Mouse (Mus musculus) ovary, postnatal 36 days (tissue): ENCODE data around the gene Hist1h2ak.
"Not testable (repeated sequence)": the region's sequence is repeated elsewhere in the genome, so short reads cannot be mapped to it uniquely, and the experiment has no call there.

Experiments
- DNase-seq: peaks from one replicate; pipeline ENCODE4 v3.0.0; 2022; ENCODE audit warnings: low spot score, mixed read lengths

Gene Hist1h2ak

DNA sequence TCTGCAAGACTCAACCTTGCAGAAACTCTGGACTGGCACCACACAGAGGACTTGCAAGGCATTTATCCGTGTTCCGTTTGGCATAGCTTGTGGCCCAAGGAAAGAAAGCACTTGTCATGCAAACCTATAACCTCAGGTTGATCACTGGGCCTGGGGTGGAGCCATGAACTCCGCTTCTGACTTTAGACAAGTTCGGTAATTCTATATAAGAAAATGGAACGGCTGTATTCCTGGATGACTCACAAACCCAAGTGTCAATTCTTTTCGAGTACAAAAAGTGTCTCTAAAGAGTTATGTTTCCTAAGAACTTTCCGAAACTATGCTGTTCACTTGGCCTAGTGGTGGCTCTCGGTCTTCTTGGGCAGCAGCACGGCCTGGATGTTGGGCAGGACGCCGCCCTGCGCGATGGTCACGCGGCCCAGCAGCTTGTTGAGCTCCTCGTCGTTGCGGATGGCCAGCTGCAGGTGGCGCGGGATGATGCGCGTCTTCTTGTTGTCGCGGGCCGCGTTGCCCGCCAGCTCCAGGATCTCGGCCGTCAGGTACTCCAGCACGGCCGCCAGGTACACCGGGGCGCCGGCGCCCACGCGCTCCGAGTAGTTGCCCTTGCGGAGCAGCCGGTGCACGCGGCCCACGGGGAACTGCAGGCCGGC, 32.4 kb downstream of the Hist1h2ak start:
- DNase-seq = not testable (repeated sequence)

DNA sequence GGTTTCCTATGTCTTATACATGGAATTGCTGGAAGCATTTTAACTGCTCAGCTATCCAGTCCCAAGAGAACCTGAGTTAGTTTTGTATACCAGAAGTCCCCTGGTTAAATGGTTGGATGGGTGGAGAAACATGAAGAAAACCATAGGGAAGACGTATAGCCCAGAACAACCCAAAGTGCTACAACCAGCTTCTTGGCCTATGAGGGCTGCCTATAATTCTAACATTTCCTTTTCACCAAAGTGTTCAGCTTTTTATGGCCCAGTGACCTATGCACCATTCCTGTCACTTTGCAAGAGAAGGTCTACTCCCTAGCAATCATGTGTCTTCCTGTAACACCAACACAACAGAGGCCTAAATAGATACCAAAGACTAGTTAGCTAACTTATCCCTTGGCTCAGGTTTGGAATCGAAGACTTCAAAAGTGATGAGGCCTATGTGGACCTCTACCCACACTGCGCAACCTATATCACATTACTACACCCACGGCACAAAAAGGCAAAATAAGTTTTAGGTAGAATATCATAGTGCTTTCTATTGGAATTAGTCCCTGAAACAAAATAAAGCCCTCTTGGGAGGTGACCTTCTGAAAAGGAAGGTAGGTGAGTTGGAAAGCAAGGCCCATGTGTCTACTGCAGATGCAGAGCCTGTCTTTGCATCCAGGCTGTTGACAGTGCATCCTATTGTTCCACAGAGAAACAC, 35.1 kb downstream of the Hist1h2ak start:
- no peak for DNase-seq

DNA sequence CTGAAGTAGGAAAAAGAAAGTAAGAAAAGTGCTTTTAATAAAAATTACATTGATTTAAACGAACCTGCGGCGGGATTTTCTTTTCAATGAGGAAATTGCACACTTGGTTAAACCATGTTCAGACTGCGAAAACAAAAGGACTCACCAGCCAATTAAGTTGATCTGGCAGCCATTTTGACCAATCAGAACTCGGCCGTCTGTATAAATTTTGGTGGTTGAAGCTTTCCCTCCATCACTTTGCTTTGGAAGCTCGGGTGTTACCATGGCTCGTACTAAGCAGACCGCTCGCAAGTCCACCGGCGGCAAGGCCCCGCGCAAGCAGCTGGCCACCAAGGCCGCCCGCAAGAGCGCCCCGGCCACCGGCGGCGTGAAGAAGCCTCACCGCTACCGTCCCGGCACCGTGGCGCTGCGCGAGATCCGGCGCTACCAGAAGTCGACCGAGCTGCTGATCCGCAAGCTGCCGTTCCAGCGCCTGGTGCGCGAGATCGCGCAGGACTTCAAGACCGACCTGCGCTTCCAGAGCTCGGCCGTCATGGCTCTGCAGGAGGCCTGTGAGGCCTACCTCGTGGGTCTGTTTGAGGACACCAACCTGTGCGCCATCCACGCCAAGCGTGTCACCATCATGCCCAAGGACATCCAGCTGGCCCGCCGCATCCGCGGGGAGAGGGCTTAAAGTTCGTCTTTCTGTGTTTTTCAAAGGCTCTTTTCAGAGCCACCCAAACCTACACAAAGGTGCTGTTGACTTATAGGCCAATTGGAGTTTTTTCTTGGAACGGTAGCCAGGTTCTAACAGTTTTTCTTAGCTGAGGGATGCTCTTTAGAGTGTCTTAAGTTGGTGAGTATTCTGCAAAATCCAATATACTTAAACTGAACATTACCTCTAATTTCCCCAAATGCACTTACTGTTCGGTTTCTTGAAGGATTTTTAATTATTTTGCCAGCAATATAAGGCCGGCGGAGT, 36.0 kb downstream of the Hist1h2ak start, which contains the start of gene Hist1h3h:
TSS of gene Hist1h3h (plus strand) at position 263 of the 961 bp plus-strand sequence.
- peak; percentile 77 for DNase-seq

DNA sequence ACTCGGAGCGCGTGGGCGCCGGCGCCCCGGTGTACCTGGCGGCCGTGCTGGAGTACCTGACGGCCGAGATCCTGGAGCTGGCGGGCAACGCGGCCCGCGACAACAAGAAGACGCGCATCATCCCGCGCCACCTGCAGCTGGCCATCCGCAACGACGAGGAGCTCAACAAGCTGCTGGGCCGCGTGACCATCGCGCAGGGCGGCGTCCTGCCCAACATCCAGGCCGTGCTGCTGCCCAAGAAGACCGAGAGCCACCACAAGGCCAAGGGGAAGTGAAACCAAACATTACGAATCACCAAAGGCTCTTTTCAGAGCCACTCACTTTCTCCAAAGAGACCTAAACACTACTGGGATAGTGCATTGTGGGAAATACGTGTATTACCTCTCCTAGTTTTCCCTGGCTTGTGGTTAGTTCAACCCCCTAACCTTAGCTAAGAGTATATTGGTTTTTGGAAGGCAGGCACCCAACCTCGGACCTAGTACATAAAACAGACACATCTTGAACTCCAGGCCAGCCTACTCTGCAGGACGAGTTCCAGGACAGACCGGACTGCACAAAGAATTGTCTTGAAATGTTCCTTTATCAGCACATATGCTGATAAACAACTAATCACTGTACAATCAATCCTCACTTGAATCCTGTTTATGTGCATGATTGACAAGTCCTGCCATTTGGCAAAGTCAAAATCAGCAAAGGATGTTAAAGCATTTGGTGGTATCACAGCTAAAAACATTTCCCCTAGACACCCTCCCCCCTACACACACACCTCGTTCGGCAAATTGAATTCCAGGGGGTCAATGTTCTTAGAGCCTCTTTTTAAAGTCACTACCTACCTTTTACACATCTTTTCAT, 36.9 kb downstream of the Hist1h2ak start:
- DNase-seq = not testable (repeated sequence)

DNA sequence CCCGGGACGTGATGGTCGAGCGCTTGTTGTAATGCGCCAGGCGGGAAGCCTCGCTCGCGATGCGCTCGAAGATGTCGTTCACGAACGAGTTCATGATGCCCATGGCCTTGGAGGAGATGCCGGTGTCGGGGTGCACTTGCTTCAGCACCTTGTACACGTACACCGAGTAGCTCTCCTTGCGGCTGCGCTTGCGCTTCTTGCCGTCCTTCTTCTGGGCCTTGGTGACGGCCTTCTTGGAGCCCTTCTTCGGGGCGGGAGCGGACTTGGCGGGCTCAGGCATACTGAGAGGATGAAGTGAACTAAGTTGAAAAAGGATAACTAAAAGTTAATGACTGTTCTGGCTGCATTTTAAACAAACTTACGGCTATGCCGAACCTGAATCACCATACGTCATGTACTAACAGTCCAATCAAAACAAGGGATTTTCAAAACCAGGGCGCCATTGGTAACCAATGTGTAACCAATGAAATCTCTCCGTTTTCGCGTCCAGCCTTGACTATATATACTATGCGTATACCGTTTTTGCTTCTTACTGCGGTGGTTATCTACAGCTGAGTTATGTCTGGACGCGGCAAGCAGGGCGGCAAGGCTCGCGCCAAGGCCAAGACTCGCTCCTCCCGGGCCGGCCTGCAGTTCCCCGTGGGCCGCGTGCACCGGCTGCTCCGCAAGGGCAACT, 37.6 kb downstream of the Hist1h2ak start, which contains the start of the genes Hist1h2bl and Hist1h2ai:
TSS of gene Hist1h2bl (minus strand) at position 280 of the 676 bp plus-strand sequence.
TSS of gene Hist1h2ai (plus strand) at position 559 of the 676 bp plus-strand sequence.
- DNase-seq = peak; percentile 69

DNA sequence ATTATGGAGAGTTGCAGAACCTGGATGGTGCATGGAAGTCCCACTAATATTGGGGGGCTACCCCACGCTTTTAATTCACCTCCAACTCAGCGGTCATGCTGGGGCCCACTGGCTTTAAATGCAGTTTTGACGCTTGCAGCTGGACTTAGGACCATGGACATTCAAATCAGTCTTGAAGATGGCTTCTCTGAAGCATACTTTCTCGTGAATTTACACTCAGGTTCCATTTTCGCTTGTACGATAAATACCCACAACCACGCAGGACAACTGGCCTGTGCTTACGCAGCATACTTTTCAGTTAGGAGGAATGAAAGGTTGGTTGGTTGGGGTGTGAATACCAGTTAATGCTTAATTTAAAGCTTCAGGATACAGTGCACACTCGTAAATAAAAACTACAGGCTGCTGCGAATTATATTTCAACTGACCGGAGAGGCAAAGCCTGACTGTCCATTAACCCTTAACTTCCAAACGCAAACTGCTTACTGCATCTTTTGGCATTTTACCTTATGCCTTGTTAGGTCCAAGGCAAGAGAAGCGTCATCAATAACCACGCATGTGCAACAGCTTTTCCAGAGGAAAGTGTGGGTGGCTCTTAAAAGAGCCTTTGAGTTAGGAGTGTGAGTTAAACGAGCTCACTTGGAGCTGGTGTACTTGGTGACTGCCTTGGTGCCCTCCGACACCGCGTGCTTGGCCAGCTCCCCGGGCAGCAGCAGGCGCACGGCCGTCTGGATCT, 38.3 kb downstream of the Hist1h2ak start:
- DNase-seq = no peak

DNA sequence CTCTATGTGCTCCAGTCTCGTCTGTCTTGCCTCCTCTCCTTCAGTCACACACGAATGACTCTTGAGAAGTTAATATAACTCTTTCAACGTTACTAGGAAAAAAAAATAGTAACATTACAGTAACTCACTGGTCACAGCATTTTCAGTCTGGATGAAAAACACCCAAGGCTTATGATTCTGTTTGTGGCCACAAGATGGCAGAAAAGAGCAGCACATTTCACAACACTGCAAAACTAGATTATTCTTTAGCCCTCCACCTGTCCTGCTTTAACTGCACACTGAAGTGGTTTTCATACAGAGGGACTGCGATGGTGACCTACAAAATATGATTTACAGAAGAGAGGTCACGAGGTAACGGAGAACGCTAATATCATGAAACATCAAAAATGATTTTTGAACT, 38.9 kb downstream of the Hist1h2ak start:
- DNase-seq = peak; percentile 30

DNA sequence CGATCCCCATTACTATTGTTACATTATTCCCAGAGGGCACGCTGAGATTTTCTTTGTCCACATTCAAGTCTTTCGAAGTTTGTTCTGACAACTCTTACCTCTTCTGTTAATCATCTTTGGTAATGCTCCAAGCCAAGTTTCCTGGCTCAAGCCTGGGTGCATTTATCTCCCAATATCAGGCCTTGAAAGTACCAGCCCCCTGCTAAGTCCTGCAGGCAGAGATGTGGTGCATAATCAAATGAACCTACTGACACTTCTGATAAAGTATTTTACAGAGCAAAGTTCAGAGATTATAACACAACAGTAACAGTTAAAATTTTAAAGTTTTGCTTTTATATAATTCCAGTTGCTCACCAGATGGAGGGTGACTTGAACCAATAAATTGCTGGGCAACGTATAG, 41.9 kb downstream of the Hist1h2ak start:
- DNase-seq = no peak

DNA sequence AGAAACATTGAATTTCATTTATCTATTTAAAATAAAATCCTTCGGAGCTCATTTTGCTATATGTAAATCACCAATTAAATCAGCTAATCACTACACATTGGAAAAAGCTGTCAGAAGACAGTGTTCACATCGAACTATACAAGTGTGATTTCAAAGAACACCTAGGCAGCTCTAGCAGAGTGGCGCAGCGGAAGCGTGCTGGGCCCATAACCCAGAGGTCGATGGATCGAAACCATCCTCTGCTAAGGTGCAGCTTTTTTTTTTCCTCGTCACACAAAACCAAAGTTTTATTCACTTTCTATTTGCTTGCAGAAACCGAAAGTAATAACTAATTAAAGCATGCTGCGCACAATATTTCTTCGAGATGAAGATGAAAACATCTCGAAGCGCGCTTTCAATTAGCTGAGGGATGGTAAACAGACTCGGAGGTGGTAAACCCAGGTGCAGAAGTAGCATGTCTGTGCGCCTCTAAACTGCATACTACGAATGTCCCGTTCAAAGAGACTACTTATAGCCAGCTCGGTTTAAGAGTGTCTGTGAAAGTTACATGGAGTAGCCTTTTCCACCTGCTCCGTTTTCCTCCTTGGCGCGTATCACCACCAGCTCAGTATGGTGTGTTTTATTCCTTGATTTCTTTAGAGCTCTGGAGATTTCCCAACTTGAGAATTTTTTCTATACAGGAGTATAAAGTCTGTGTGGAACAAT, 42.7 kb downstream of the Hist1h2ak start:
- peak; percentile 67 for DNase-seq

DNA sequence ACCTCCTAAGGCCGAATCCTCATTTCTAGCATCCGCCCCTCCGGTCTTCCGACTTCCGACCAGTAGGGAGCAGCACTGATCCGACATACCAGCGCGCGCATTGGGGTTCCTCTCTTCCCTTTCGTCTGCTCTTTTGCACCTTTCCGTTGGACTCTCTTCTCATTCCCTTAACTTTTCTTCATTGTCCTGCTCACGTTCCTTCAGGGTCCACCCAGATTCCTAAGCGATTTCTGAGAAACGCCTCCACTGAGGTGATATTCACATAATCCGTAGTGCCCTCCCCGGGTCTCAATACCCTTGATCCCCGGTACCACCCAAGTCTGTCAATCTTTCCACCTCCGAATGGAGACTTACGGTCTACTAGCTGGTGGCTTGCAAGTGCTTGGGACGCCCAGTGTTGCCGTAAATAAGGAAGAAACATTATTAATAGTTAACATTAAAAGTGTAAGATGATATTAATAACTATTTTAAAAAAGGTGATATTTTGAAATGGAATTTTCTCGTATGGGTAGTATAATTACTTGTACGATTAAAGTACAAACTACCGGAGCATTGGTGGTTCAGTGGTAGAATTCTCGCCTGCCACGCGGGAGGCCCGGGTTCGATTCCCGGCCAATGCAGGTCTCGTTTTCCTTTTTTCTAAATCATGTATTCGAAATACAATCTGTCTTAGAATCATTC, 43.5 kb downstream of the Hist1h2ak start:
- DNase-seq = peak; percentile 82

DNA sequence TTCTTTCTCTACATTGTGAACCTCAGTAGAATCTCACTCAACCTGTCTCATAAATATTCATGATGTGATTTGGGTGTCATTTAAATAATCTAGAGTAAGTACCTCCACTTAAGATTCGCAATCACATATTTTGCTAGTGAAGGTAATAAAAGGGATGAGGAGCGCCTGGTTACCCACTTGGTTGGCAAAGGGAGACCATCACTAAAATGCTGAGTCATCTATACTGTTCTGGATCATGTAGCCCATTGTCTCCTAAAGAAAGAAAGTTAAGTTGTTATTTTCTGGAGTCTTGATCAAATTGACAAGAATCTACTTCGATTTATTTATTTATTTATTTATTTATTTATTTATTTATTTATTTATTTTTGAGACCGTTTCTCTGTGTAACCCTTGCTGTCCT, 47.0 kb downstream of the Hist1h2ak start:
- no peak for DNase-seq
